In genomic region chr4:32932056-32932455, GRCm38 (mm10) we compare ENCODE assay signal across 10 mouse cellular contexts. TPM values are rescaled to one million over a fixed set of nuclear protein-coding genes. Genes with fewer than 3 reads are reported as not detected.
DNase-seq lines count a peak whose midpoint lies in the region; ATAC-seq lines count a peak whose summit lies in the region.
"Had no signal": no experiment of that assay in that cellular context is flagged by ENCODE, and none has a peak within 500 bp of the region (broad histone marks: within the 10 kb centered on the region; RNA-seq: fewer than 3 reads in every experiment).

No protein-coding gene starts in this region.

- WGBS in heart, embryonic 16.5 days: 65% methylated on average over 9 of the region's 9 CpGs
- WGBS in heart, embryonic 10.5 days: 57% methylated on average over 9 of the region's 9 CpGs
- 49% methylated on average over 9 of the region's 9 CpGs for WGBS in kidney, embryonic 16.5 days

- 0 out of 2 replicates have a peak, but pooled peaks have one; percentile 41 for ATAC-seq in heart, embryonic 16.5 days (replicated peaks; ENCODE audit: extremely low read depth, insufficient read depth, low FRiP score)
- ATAC-seq in activated CD4-positive, CD25-positive, alpha-beta regulatory T cell, adult 4 months: peak; percentile 82
- no peak for ATAC-seq in kidney, embryonic 16.5 days (ENCODE audit: low FRiP score, low TSS enrichment)

- H3K9ac ChIP-seq in heart, embryonic 16.5 days (ENCODE audit: low read length): no peak overlapping the region
- no peak overlapping the region for H3K9ac ChIP-seq in kidney, embryonic 16.5 days (replicated peaks; ENCODE audit: low read length)
- H3K9ac ChIP-seq: lung, embryonic 15.5 days had no signal

- no peak overlapping the region for H3K4me3 ChIP-seq in heart, embryonic 16.5 days (ENCODE audit: low read length)
- H3K4me3 ChIP-seq in heart, embryonic 10.5 days: no peak overlapping the region
- no peak overlapping the region for H3K4me3 ChIP-seq in kidney, embryonic 16.5 days (ENCODE audit: low read length)
- H3K4me3 ChIP-seq: lung, embryonic 15.5 days had no signal

- H3K27me3 ChIP-seq in heart, embryonic 16.5 days (ENCODE audit: control insufficient read depth, insufficient read depth, low read length): no peaks in the 10 kb centered on the region
- H3K27me3 ChIP-seq in heart, embryonic 10.5 days (ENCODE audit: insufficient read depth, poor library complexity, severe bottlenecking): no peaks in the 10 kb centered on the region
- H3K27me3 ChIP-seq in kidney, embryonic 16.5 days (ENCODE audit: insufficient read depth, low read length): no peaks in the 10 kb centered on the region
- H3K27me3 ChIP-seq: lung, embryonic 15.5 days had no signal

- H3K9me3 ChIP-seq in heart, embryonic 16.5 days (replicated peaks; ENCODE audit: control insufficient read depth, low read length): no peaks in the 10 kb centered on the region
- no peaks in the 10 kb centered on the region for H3K9me3 ChIP-seq in heart, embryonic 10.5 days
- H3K9me3 ChIP-seq in kidney, embryonic 16.5 days (ENCODE audit: low read length): no peaks in the 10 kb centered on the region
- H3K9me3 ChIP-seq: lung, embryonic 15.5 days had no signal

- H3K27ac ChIP-seq in heart, embryonic 16.5 days (ENCODE audit: low read length): no peak overlapping the region
- H3K27ac ChIP-seq in heart, embryonic 10.5 days: no peak overlapping the region
- 0 out of 2 replicates have a peak overlapping the region, but pooled peaks have one; percentile 3 for H3K27ac ChIP-seq in kidney, embryonic 16.5 days (ENCODE audit: low read length)
- H3K27ac ChIP-seq: lung, embryonic 15.5 days had no signal

- H3K4me1 ChIP-seq in heart, embryonic 16.5 days (ENCODE audit: control insufficient read depth, insufficient read depth, low read length): peaks cover 10% of the 10 kb centered on the region
- H3K4me1 ChIP-seq in heart, embryonic 10.5 days: peaks cover 15% of the 10 kb centered on the region
- H3K4me1 ChIP-seq in kidney, embryonic 16.5 days (ENCODE audit: insufficient read depth, low read length): peaks cover 10% of the 10 kb centered on the region

- no peaks in the 10 kb centered on the region for H3K36me3 ChIP-seq in heart, embryonic 16.5 days (ENCODE audit: control insufficient read depth, insufficient read depth)
- no peaks in the 10 kb centered on the region for H3K36me3 ChIP-seq in heart, embryonic 10.5 days
- H3K36me3 ChIP-seq in kidney, embryonic 16.5 days (ENCODE audit: insufficient read depth, low read length): no peaks in the 10 kb centered on the region
- H3K36me3 ChIP-seq: lung, embryonic 15.5 days had no signal

- no peak overlapping the region for H3K4me2 ChIP-seq in heart, embryonic 16.5 days (ENCODE audit: low read depth, low read length)
- peak overlapping the region; percentile 5; the same call in 1 of the 2 replicates for H3K4me2 ChIP-seq in kidney, embryonic 16.5 days (replicated peaks; ENCODE audit: low read depth, low read length)
- H3K4me2 ChIP-seq: lung, embryonic 15.5 days had no signal

- no peak for DNase-seq in heart, embryonic 10.5 days (ENCODE audit: low spot score)
- DNase-seq in CD4-positive, CD25-positive, alpha-beta regulatory T cell, adult 2 months (ENCODE audit: low read depth, low spot score): peak; percentile 87
- DNase-seq in retina, postnatal 1 day: no peak
- DNase-seq in frontal cortex, postnatal 36 days (ENCODE audit: low spot score in 2 of 2): no peak
- DNase-seq in right cerebral cortex, postnatal 25 days: no peak
- DNase-seq: right cerebral cortex, postnatal 14 days had no signal

RNA-seq across cellular contexts. Expression of gene Ankrd6, which starts 18.6 kb away (rescaled TPM):
- 4.7 and 5.6 TPM in 2 replicates for polyA plus RNA-seq in heart, embryonic 16.5 days (2015; fragmentation: Nextera tagmentation; extraction: Ambion mirVana)
- 8.3 and 8.4 TPM in 2 replicates for polyA plus RNA-seq in heart, embryonic 10.5 days (2016; fragmentation: Nextera tagmentation; extraction: Ambion mirVana)
- 1 to 10 TPM in 1 of 2 experiments, under 1 TPM in 1; 0.99 to 1.4 TPM for polyA plus RNA-seq in activated CD4-positive, CD25-positive, alpha-beta regulatory T cell, adult 4 months (2017; shearing (Covaris generic))
- 13.8 and 15.4 TPM in 2 replicates for polyA plus RNA-seq in kidney, embryonic 16.5 days (2015; fragmentation: Nextera tagmentation; extraction: Ambion mirVana)

RNA-seq across cellular contexts. Expression of gene Rragd, which starts 50.8 kb away (rescaled TPM):
- 41.9 and 44.7 TPM in 2 replicates for polyA plus RNA-seq in heart, embryonic 16.5 days (2015; fragmentation: Nextera tagmentation; extraction: Ambion mirVana)
- polyA plus RNA-seq in heart, embryonic 10.5 days (2016; fragmentation: Nextera tagmentation; extraction: Ambion mirVana): 39.2 and 56.0 TPM in 2 replicates
- 1 to 10 TPM; 4.2 to 4.3 TPM for polyA plus RNA-seq in activated CD4-positive, CD25-positive, alpha-beta regulatory T cell, adult 4 months (2017; shearing (Covaris generic))
- polyA plus RNA-seq in kidney, embryonic 16.5 days (2015; fragmentation: Nextera tagmentation; extraction: Ambion mirVana): 16.0 and 22.0 TPM in 2 replicates
